Mouse (Mus musculus) limb, embryonic 13.5 days (tissue): ENCODE results near the gene Rnf216. TPM values are rescaled to one million over a fixed set of nuclear protein-coding genes. Genes with fewer than 3 reads are reported as not detected.
A peak's percentile ranks its signal among the peaks of the same experiment; 100 is the strongest.

Source experiments
- ATAC-seq: fragments of 200-750 bp; cut with Nextera tagmentation; 2 replicates; pipeline ENCODE4 v1.8.0; 2017; ENCODE audit warnings: low read depth, moderate number of reproducible peaks, moderate TSS enrichment; ENCODE audit not compliant: low FRiP score
- H3K27ac ChIP-seq: fragments of 300-500 bp; sonication (generic); 2 replicates; pipeline ENCODE4 v1.5.1; 2015; ENCODE audit warnings: inconsistent platforms, mild to moderate bottlenecking, moderate library complexity
- H3K27me3 ChIP-seq: fragments of 300-500 bp; sonication (generic); 2 replicates; pipeline ENCODE4 v1.6.1; 2015; ENCODE audit warnings: mild to moderate bottlenecking, inconsistent platforms
- H3K36me3 ChIP-seq: fragments of 300-500 bp; sonication (generic); 2 replicates; pipeline ENCODE4 v1.6.1; 2015; ENCODE audit warnings: inconsistent platforms, mild to moderate bottlenecking, moderate library complexity
- H3K4me1 ChIP-seq: fragments of 300-500 bp; sonication (generic); 2 replicates; pipeline ENCODE4 v1.6.1; 2015; ENCODE audit warnings: inconsistent platforms
- H3K4me2 ChIP-seq: fragments of 300-500 bp; sonication (generic); replicated peaks from 2 replicates; pipeline ENCODE4 v1.6.1; 2015; ENCODE audit warnings: inconsistent platforms, mild to moderate bottlenecking, moderate library complexity
- H3K4me3 ChIP-seq: fragments of 300-500 bp; sonication (generic); 2 replicates; pipeline ENCODE4 v1.5.1; 2015; ENCODE audit warnings: moderate library complexity, mild to moderate bottlenecking, inconsistent platforms
- H3K9ac ChIP-seq: fragments of 300-500 bp; sonication (generic); 2 replicates; pipeline ENCODE4 v1.6.1; 2015; ENCODE audit warnings: mild to moderate bottlenecking, inconsistent platforms
- H3K9me3 ChIP-seq: fragments of 300-500 bp; sonication (generic); 2 replicates; pipeline ENCODE4 v1.6.1; 2016; ENCODE audit warnings: inconsistent platforms
- WGBS: fragments of 180-500 bp; shearing (Covaris S2); methylation state at CpG from one replicate; pipeline ENCODE4 v1.1.7; 2015; 5-methylcytosine and 5-hydroxymethylcytosine counted together
- polyA plus RNA-seq: library from polyadenylated mRNA; unstranded; fragments of >200 nt; fragmentation: Nextera tagmentation; extraction: Ambion mirVana; gene quantifications from 2 replicates; pipeline ENCODE4 v1.2.1, GENCODE M21; 2015

Gene Rnf216
- polyA plus RNA-seq, 1 experiment from 2014 or later, result 49.4 TPM

GRCm38 (mm10) chr5:142988520-142988919, 124.3 kb downstream of the Rnf216 start:
- no peak overlapping the region for H3K27ac ChIP-seq
- no peak for ATAC-seq

GRCm38 (mm10) chr5:142984271-142984670, 128.5 kb downstream of the Rnf216 start:
- Histone ChIP-seq H3K9ac (no peak overlapping the region), H3K4me3 (no peak overlapping the region), H3K4me1 (no peaks in the 10 kb centered on the region), H3K27ac (no peak overlapping the region), H3K9me3 (0 out of 2 replicates have a peak, but pooled peaks cover 3% of the 10 kb centered on the region), H3K4me2 (no peak overlapping the region), H3K36me3 (no peaks in the 10 kb centered on the region), H3K27me3 (no peaks in the 10 kb centered on the region)
- 91% methylated on average over 10 of the region's 10 CpGs for WGBS
- ATAC-seq, result no peak

More at GRCm38 (mm10) chr5:142988520-142988919, 124.3 kb downstream of the Rnf216 start:
- H3K9me3 ChIP-seq, result 0 out of 2 replicates have a peak, but pooled peaks cover 3% of the 10 kb centered on the region
- H3K4me2 ChIP-seq, result no peak overlapping the region
- 80% methylated on average over 5 of the region's 5 CpGs for WGBS
- no peak overlapping the region for H3K9ac ChIP-seq
- H3K4me1 ChIP-seq, result no peaks in the 10 kb centered on the region
- no peak overlapping the region for H3K4me3 ChIP-seq
- peaks cover 37% of the 10 kb centered on the region for H3K36me3 ChIP-seq
- H3K27me3 ChIP-seq, result no peaks in the 10 kb centered on the region

- no peaks in the 10 kb centered on the region for H3K36me3 ChIP-seq
- H3K4me1 ChIP-seq, result no peaks in the 10 kb centered on the region
- H3K27me3 ChIP-seq, result no peaks in the 10 kb centered on the region
- ATAC-seq, result no peak
- H3K4me2 ChIP-seq, result no peak overlapping the region
- H3K27ac ChIP-seq, result no peak overlapping the region
- H3K9me3 ChIP-seq, result 0 out of 2 replicates have a peak, but pooled peaks cover 3% of the 10 kb centered on the region
- no peak overlapping the region for H3K4me3 ChIP-seq
- H3K9ac ChIP-seq, result no peak overlapping the region
- 72% methylated on average over 8 of the region's 8 CpGs for WGBS
These were observed 129.6 kb downstream of the Rnf216 start for GRCm38 (mm10) chr5:142983174-142983573.

- Histone ChIP-seq H3K4me3 (no peak overlapping the region), H3K9ac (no peak overlapping the region)
- whole genome bisulfite sequencing, result 73% methylated on average over 16 of the region's 16 CpGs
These were observed 130.6 kb downstream of the Rnf216 start for GRCm38 (mm10) chr5:142982046-142982801.

GRCm38 (mm10) chr5:142976516-142976915, 136.3 kb downstream of the Rnf216 start:
- Histone ChIP-seq H3K9me3 (no peaks in the 10 kb centered on the region), H3K36me3 (peaks cover 28% of the 10 kb centered on the region), H3K4me3 (no peak overlapping the region), H3K4me1 (peaks cover 15% of the 10 kb centered on the region), H3K27me3 (no peaks in the 10 kb centered on the region), H3K4me2 (no peak overlapping the region), H3K9ac (no peak overlapping the region), H3K27ac (no peak overlapping the region)
- WGBS, result 59% methylated on average over 5 of the region's 5 CpGs
- no peak for ATAC-seq

More at GRCm38 (mm10) chr5:142982046-142982801, 130.6 kb downstream of the Rnf216 start:
- no peak for ATAC-seq
- H3K4me1 ChIP-seq, result no peaks in the 10 kb centered on the region
- H3K9me3 ChIP-seq, result no peaks in the 10 kb centered on the region
- no peaks in the 10 kb centered on the region for H3K36me3 ChIP-seq
- H3K27me3 ChIP-seq, result no peaks in the 10 kb centered on the region
- H3K27ac ChIP-seq, result no peak overlapping the region
- no peak overlapping the region for H3K4me2 ChIP-seq

GRCm38 (mm10) chr5:142974598-142975121, 138.1 kb downstream of the Rnf216 start:
- peak; percentile 75 for ATAC-seq
- Histone ChIP-seq H3K4me1 (peaks cover 15% of the 10 kb centered on the region), H3K27me3 (no peaks in the 10 kb centered on the region), H3K9me3 (no peaks in the 10 kb centered on the region), H3K27ac (peak overlapping the region; percentile 44; the same call in 1 of the 2 replicates), H3K36me3 (peaks cover 47% of the 10 kb centered on the region), H3K4me3 (no peak overlapping the region), H3K9ac (no peak overlapping the region), H3K4me2 (peak overlapping the region; percentile 34; the same call in 1 of the 2 replicates)
- whole genome bisulfite sequencing, result 19% methylated on average over 18 of the region's 18 CpGs

GRCm38 (mm10) chr5:142973971-142974370, 138.8 kb downstream of the Rnf216 start:
- H3K27ac ChIP-seq, result 0 out of 2 replicates have a peak overlapping the region, but pooled peaks have one; percentile 17
- H3K4me3 ChIP-seq, result no peak overlapping the region
- H3K4me1 ChIP-seq, result peaks cover 15% of the 10 kb centered on the region
- no peak for ATAC-seq
- no peak overlapping the region for H3K9ac ChIP-seq
- WGBS, result 42% methylated on average over 3 of the region's 3 CpGs
- no peaks in the 10 kb centered on the region for H3K27me3 ChIP-seq
- peaks cover 53% of the 10 kb centered on the region for H3K36me3 ChIP-seq
- H3K9me3 ChIP-seq, result no peaks in the 10 kb centered on the region
- no peak overlapping the region for H3K4me2 ChIP-seq

GRCm38 (mm10) chr5:142968411-142968810, 144.4 kb downstream of the Rnf216 start:
- Histone ChIP-seq H3K4me3 (no peak overlapping the region), H3K36me3 (peaks cover 90% of the 10 kb centered on the region), H3K9me3 (no peaks in the 10 kb centered on the region), H3K27ac (no peak overlapping the region), H3K9ac (no peak overlapping the region), H3K4me2 (no peak overlapping the region), H3K27me3 (no peaks in the 10 kb centered on the region), H3K4me1 (peaks cover 27% of the 10 kb centered on the region)
- 93% methylated on average over 14 of the region's 14 CpGs for WGBS
- no peak for ATAC-seq

- Histone ChIP-seq H3K27ac (peak overlapping the region; percentile 98; the same call in 1 of the 2 replicates), H3K4me2 (peak overlapping the region; percentile 98), H3K36me3 (peaks cover 52% of the 10 kb centered on the region), H3K9me3 (no peaks in the 10 kb centered on the region), H3K4me1 (peaks cover 38% of the 10 kb centered on the region), H3K4me3 (peak overlapping the region; percentile 100), H3K9ac (peak overlapping the region; percentile 99; the same call in 1 of the 2 replicates), H3K27me3 (no peaks in the 10 kb centered on the region)
- no peak for ATAC-seq
- 91% methylated on average over 6 of the region's 6 CpGs for WGBS
These were observed 148.1 kb downstream of the Rnf216 start for GRCm38 (mm10) chr5:142964650-142965049.

- H3K4me3 ChIP-seq, result peak overlapping the region; percentile 100
- H3K9me3 ChIP-seq, result no peaks in the 10 kb centered on the region
- 50% methylated on average over 17 of the region's 17 CpGs for WGBS
- peak overlapping the region; percentile 99 for H3K9ac ChIP-seq
- H3K36me3 ChIP-seq, result peaks cover 45% of the 10 kb centered on the region
- peak overlapping the region; percentile 98 for H3K27ac ChIP-seq
- H3K4me2 ChIP-seq, result peak overlapping the region; percentile 98
- peaks cover 45% of the 10 kb centered on the region for H3K4me1 ChIP-seq
- H3K27me3 ChIP-seq, result no peaks in the 10 kb centered on the region
- no peak for ATAC-seq
These were observed 148.9 kb downstream of the Rnf216 start for GRCm38 (mm10) chr5:142963705-142964494.

- H3K4me3 ChIP-seq, result peak overlapping the region; percentile 100
- 8% methylated on average over 13 of the region's 13 CpGs for WGBS
- H3K9me3 ChIP-seq, result no peaks in the 10 kb centered on the region
- no peaks in the 10 kb centered on the region for H3K27me3 ChIP-seq
- peaks cover 46% of the 10 kb centered on the region for H3K4me1 ChIP-seq
- peaks cover 37% of the 10 kb centered on the region for H3K36me3 ChIP-seq
- peak overlapping the region; percentile 98 for H3K27ac ChIP-seq
- peak overlapping the region; percentile 98 for H3K4me2 ChIP-seq
- ATAC-seq, result 0 out of 2 replicates have a peak, but pooled peaks have one; percentile 10
- H3K9ac ChIP-seq, result peak overlapping the region; percentile 99
These were observed 149.6 kb downstream of the Rnf216 start for GRCm38 (mm10) chr5:142963003-142963704.
